Mouse (Mus musculus) hindbrain, embryonic 13.5 days (tissue): ENCODE results near the gene Magix. TPM values are rescaled to one million over a fixed set of nuclear protein-coding genes. Genes with fewer than 3 reads are reported as not detected.

Source experiments
- ATAC-seq: fragments of 200-750 bp; cut with Nextera tagmentation; 2 replicates; pipeline ENCODE4 v1.8.0; 2017; ENCODE audit warnings: moderate TSS enrichment; ENCODE audit not compliant: low FRiP score
- H3K27ac ChIP-seq: fragments of 300-500 bp; sonication (generic); 2 replicates; pipeline ENCODE4 v1.5.1; 2015; ENCODE audit warnings: inconsistent platforms, mild to moderate bottlenecking, moderate library complexity
- H3K27me3 ChIP-seq: fragments of 300-500 bp; sonication (generic); 2 replicates; pipeline ENCODE4 v1.6.1; 2015; ENCODE audit warnings: mild to moderate bottlenecking, inconsistent platforms
- H3K36me3 ChIP-seq: fragments of 300-500 bp; sonication (generic); 2 replicates; pipeline ENCODE4 v1.6.1; 2015; ENCODE audit warnings: mild to moderate bottlenecking, inconsistent platforms
- H3K4me1 ChIP-seq: fragments of 300-500 bp; sonication (generic); replicated peaks from 2 replicates; pipeline ENCODE4 v1.6.1; 2015; ENCODE audit warnings: inconsistent platforms
- H3K4me2 ChIP-seq: fragments of 300-500 bp; sonication (generic); 2 replicates; pipeline ENCODE4 v1.6.1; 2015; ENCODE audit warnings: inconsistent platforms, mild to moderate bottlenecking, moderate library complexity
- H3K4me3 ChIP-seq: fragments of 300-500 bp; sonication (generic); 2 replicates; pipeline ENCODE4 v1.5.1; 2015; ENCODE audit warnings: mild to moderate bottlenecking, inconsistent platforms
- H3K9ac ChIP-seq: fragments of 300-500 bp; sonication (generic); 2 replicates; pipeline ENCODE4 v1.6.1; 2015; ENCODE audit warnings: mild to moderate bottlenecking, inconsistent platforms
- H3K9me3 ChIP-seq: fragments of 300-500 bp; sonication (generic); 2 replicates; pipeline ENCODE4 v1.6.1; 2016; ENCODE audit warnings: inconsistent platforms
- WGBS: fragments of 180-500 bp; shearing (Covaris S2); methylation state at CpG from one replicate; pipeline ENCODE4 v1.1.7; 2015; 5-methylcytosine and 5-hydroxymethylcytosine counted together
- polyA plus RNA-seq: library from polyadenylated mRNA; unstranded; fragments of >200 nt; fragmentation: Nextera tagmentation; extraction: Ambion mirVana; gene quantifications from 2 replicates; pipeline ENCODE4 v1.2.1, GENCODE M21; 2015

Magix gene
- polyA plus RNA-seq, 1 experiment from 2014 or later = not detected

GRCm38 (mm10) chrX:7670921-7671623 is 10.0 kb downstream of the Magix start, which contains the start of gene Plp2:
TSS of gene Plp2 (minus strand) at chrX:7671390.
- H3K4me3 ChIP-seq = peak within 1 kb of the TSS; percentile 34
- no peaks in the 10 kb centered on the region for H3K36me3 ChIP-seq
- H3K9me3 ChIP-seq = no peaks in the 10 kb centered on the region
- H3K4me2 ChIP-seq = peak within 1 kb of the TSS; percentile 49
- H3K27ac ChIP-seq = no peak within 1 kb of the TSS
- WGBS = 17% methylated on average over 25 of the region's 36 CpGs
- H3K27me3 ChIP-seq = 0 out of 2 replicates have a peak, but pooled peaks cover 6% of the 10 kb centered on the region
- no peaks in the 10 kb centered on the region for H3K4me1 ChIP-seq
- H3K9ac ChIP-seq = peak within 1 kb of the TSS; percentile 43; the same call in 1 of the 2 replicates
- peak; percentile 71; the same call in 1 of the 2 replicates for ATAC-seq

DNA sequence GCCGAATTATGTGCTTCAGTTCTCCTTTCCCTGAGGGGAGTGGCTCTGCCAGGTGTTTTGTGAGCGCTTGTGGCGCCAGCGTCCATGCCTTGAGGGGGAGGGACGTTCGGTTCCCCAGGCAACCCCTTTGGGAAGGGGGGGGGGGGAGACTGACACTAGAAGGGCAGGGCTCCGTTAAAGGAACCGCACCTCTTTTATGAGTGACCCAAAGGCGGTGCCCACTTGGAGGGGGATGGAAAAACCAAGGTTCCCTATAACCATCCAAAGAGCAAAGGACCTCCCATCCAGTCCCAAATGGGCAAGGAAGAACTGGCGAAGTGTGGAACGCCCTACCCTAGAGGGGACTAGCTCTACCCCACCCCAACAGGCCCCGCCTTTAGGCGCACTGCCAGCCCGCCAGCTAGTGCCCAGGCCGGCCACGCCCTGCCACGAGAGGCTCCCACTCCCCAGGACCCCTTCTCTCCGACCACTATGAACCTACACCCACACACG is 10.6 kb downstream of the Magix start:
- H3K4me3 ChIP-seq = peak overlapping the region; percentile 34
- H3K27me3 ChIP-seq = 0 out of 2 replicates have a peak, but pooled peaks cover 6% of the 10 kb centered on the region
- no peaks in the 10 kb centered on the region for H3K4me1 ChIP-seq
- H3K9ac ChIP-seq = 0 out of 2 replicates have a peak overlapping the region, but pooled peaks have one; percentile 43
- no peaks in the 10 kb centered on the region for H3K36me3 ChIP-seq
- no peak overlapping the region for H3K27ac ChIP-seq
- no peaks in the 10 kb centered on the region for H3K9me3 ChIP-seq
- peak; percentile 60; the same call in 1 of the 2 replicates for ATAC-seq
- WGBS = 15% methylated on average over 15 of the region's 19 CpGs
- peak overlapping the region; percentile 49 for H3K4me2 ChIP-seq

GRCm38 (mm10) chrX:7665739-7666502 is 15.1 kb downstream of the Magix start:
- WGBS = 80% methylated on average over 21 of the region's 21 CpGs
- H3K27me3 ChIP-seq = no peaks in the 10 kb centered on the region

GRCm38 (mm10) chrX:7664791-7665190 is 16.3 kb downstream of the Magix start:
- Histone ChIP-seq H3K4me2 (no peak overlapping the region), H3K36me3 (no peaks in the 10 kb centered on the region), H3K9ac (no peak overlapping the region), H3K27ac (no peak overlapping the region), H3K4me1 (no peaks in the 10 kb centered on the region), H3K27me3 (no peaks in the 10 kb centered on the region), H3K9me3 (no peaks in the 10 kb centered on the region), H3K4me3 (no peak overlapping the region)
- ATAC-seq = no peak
- WGBS = 84% methylated on average over 11 of the region's 11 CpGs

More at GRCm38 (mm10) chrX:7665739-7666502, 15.1 kb downstream of the Magix start:
- Histone ChIP-seq H3K4me1 (no peaks in the 10 kb centered on the region), H3K36me3 (no peaks in the 10 kb centered on the region), H3K27ac (no peak overlapping the region), H3K9ac (no peak overlapping the region), H3K4me3 (no peak overlapping the region), H3K4me2 (no peak overlapping the region), H3K9me3 (no peaks in the 10 kb centered on the region)
- no peak for ATAC-seq

DNA sequence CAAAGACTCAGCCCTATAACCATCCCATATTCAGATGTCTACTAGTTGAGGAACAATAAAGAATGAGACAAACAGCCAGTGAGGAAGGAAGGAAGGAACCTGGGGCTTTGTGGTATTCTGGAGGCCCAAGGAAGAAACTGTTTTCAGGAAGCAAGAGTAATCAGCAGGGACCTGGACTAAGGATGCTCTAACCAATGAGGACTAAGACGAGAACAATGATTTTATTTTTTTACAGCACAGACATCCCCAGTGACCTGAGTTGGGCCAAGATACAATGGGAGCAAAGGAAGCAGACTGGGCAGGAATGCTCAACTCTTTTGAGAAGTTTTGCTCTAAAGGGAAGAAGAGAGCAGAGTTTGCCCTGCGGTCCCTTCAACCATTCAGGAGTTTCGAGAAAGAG is 18.1 kb downstream of the Magix start:
- no peaks in the 10 kb centered on the region for H3K27me3 ChIP-seq
- no peak overlapping the region for H3K9ac ChIP-seq
- no peak for ATAC-seq
- H3K27ac ChIP-seq = no peak overlapping the region
- no peak overlapping the region for H3K4me3 ChIP-seq
- H3K36me3 ChIP-seq = no peaks in the 10 kb centered on the region
- H3K9me3 ChIP-seq = no peaks in the 10 kb centered on the region
- H3K4me1 ChIP-seq = no peaks in the 10 kb centered on the region
- WGBS = 89% methylated on average over 3 of the region's 3 CpGs
- no peak overlapping the region for H3K4me2 ChIP-seq

DNA sequence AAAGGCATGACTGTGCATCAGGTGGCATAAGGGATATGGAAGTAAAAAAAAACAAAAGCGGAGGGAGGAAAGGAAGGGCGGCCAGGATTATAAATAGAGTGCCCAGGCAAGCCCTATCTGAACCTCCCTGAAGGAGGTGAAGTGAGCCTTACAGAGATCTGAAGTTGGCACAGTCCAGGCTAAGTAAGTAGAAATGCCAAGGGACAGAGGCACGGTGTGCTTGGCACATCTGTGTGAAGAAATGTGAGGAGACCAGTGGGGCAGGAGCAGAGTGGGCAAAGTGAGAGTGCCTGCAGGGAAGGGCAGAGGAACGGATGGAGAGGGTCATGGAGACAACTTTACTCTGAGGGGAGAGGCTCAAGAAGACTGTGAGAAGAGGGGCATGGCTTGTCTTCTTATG is 20.0 kb downstream of the Magix start:
- Histone ChIP-seq H3K9me3 (no peaks in the 10 kb centered on the region), H3K4me3 (no peak overlapping the region), H3K4me1 (no peaks in the 10 kb centered on the region), H3K9ac (no peak overlapping the region), H3K27ac (no peak overlapping the region), H3K4me2 (no peak overlapping the region), H3K27me3 (no peaks in the 10 kb centered on the region), H3K36me3 (no peaks in the 10 kb centered on the region)
- ATAC-seq = no peak
- 82% methylated on average over 4 of the region's 4 CpGs for WGBS

- H3K4me2 ChIP-seq = 0 out of 2 replicates have a peak overlapping the region, but pooled peaks have one; percentile 47
- no peak overlapping the region for H3K9ac ChIP-seq
- H3K27ac ChIP-seq = no peak overlapping the region
- H3K36me3 ChIP-seq = no peaks in the 10 kb centered on the region
- WGBS = 54% methylated on average over 11 of the region's 11 CpGs
- no peaks in the 10 kb centered on the region for H3K4me1 ChIP-seq
- H3K27me3 ChIP-seq = no peaks in the 10 kb centered on the region
- H3K4me3 ChIP-seq = no peak overlapping the region
- ATAC-seq = 0 out of 2 replicates have a peak, but pooled peaks have one; percentile 21
- no peaks in the 10 kb centered on the region for H3K9me3 ChIP-seq
Measured at GRCm38 (mm10) chrX:7658785-7659589, 22.1 kb downstream of the Magix start.

DNA sequence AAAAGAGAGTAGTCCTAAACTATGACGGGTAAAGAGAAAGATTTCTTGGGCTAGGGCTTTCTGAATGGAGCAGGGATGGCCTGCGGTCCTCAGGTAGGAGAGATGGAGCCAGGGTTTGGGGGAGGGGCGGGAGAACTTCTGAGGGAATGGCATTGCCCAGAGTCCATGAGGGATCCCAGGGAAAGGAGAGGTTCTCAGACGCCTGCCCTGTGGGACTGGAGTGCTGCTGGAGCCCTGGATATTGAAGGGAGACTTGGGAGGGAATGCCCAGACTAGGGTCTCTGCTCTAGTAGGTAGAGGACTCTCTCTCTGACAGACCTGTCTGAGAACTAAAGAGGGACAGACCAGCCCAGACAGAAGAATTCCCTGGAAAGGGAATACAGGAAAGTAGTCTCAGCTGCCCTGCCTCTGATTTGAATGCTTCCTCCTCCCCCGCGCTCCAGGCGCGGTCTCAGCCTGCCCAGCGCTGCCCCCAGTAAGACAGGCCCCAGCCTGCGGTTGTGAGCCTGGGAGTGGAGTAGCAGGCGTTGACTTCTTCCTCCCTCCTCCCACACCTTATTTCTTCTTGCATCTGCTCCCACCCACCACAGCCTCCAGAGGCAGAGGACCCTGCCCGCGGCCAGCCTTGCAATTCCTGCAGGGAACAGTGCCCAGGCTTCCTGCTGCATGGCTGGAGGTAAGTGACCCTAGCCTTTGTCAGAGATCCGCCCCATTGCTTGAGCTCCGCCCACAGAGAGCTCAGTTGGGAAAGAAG is 22.8 kb downstream of the Magix start:
- no peak overlapping the region for H3K4me3 ChIP-seq
- no peaks in the 10 kb centered on the region for H3K9me3 ChIP-seq
- H3K36me3 ChIP-seq = no peaks in the 10 kb centered on the region
- ATAC-seq = 0 out of 2 replicates have a peak, but pooled peaks have one; percentile 13
- 24% methylated on average over 13 of the region's 15 CpGs for WGBS
- H3K27ac ChIP-seq = no peak overlapping the region
- no peaks in the 10 kb centered on the region for H3K4me1 ChIP-seq
- H3K27me3 ChIP-seq = no peaks in the 10 kb centered on the region
- peak overlapping the region; percentile 47 for H3K4me2 ChIP-seq
- H3K9ac ChIP-seq = no peak overlapping the region

GRCm38 (mm10) chrX:7657221-7657639 is 23.8 kb downstream of the Magix start, which contains the start of gene Prickle3:
TSS of gene Prickle3 (plus strand) at chrX:7657260.
- Histone ChIP-seq H3K27me3 (no peaks in the 10 kb centered on the region), H3K9me3 (no peaks in the 10 kb centered on the region), H3K4me3 (peak within 1 kb of the TSS; percentile 30), H3K4me1 (no peaks in the 10 kb centered on the region), H3K36me3 (peaks cover 7% of the 10 kb centered on the region; the same call in 1 of the 2 replicates), H3K4me2 (peak within 1 kb of the TSS; percentile 47), H3K9ac (no peak within 1 kb of the TSS), H3K27ac (no peak within 1 kb of the TSS)
- peak; percentile 46; the same call in 1 of the 2 replicates for ATAC-seq
- WGBS = 23% methylated on average over 26 of the region's 26 CpGs

DNA sequence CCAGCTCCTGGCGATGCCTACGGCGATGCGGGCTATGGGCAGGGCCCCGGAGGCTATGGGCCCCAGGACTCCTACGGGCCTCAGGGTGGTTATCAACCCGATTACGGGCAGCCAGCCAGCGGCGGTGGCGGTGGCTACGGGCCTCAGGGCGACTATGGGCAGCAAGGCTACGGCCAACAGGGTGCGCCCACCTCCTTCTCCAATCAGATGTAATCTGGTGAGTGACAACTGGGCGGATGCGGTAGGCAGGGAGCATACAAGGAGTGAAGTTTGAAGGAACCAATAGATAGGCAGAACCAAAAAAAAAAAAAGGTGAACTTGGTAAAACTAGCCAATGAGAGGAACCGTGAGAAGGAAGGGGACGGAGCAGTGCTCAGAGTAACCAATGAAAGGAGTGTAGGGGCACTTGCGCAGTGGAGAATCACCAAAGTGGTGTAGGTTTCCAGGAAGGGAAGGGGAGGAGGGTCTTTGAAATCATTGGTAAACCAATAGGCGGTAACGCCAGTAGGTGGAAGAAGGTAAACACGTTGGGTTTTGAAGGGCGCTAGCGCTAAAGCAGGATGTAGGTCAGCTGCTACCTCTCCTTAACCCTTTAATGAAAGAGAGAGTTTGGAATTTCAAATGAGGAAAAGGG is 32.3 kb downstream of the Magix start:
- Histone ChIP-seq H3K4me3 (peak overlapping the region; percentile 31), H3K27me3 (no peaks in the 10 kb centered on the region), H3K9ac (peak overlapping the region; percentile 65), H3K27ac (peak overlapping the region; percentile 81), H3K4me1 (peaks cover 6% of the 10 kb centered on the region), H3K9me3 (no peaks in the 10 kb centered on the region), H3K4me2 (peak overlapping the region; percentile 50), H3K36me3 (peaks cover 30% of the 10 kb centered on the region; the same call in 1 of the 2 replicates)
- WGBS = 14% methylated on average over 22 of the region's 25 CpGs
- peak; percentile 96 for ATAC-seq

GRCm38 (mm10) chrX:7645349-7645748 is 35.7 kb downstream of the Magix start:
- ATAC-seq = no peak
- no peaks in the 10 kb centered on the region for H3K27me3 ChIP-seq
- H3K27ac ChIP-seq = no peak overlapping the region
- H3K9ac ChIP-seq = no peak overlapping the region
- H3K4me2 ChIP-seq = no peak overlapping the region
- H3K36me3 ChIP-seq = peaks cover 13% of the 10 kb centered on the region; the same call in 1 of the 2 replicates
- H3K4me1 ChIP-seq = peaks cover 11% of the 10 kb centered on the region
- H3K4me3 ChIP-seq = no peak overlapping the region
- WGBS = 22% methylated on average over 5 of the region's 5 CpGs
- no peaks in the 10 kb centered on the region for H3K9me3 ChIP-seq
